Mouse (Mus musculus) cerebellum, adult 2 months (tissue): ENCODE data around the gene Lrrc10b. TPM values are rescaled to one million over a fixed set of nuclear protein-coding genes. Genes with fewer than 3 reads are reported as not detected.

ENCODE experiments used
- DNase-seq, 2 experiments: peaks; one replicate each; pipeline ENCODE4 v3.0.0; 2021
- H3K27ac ChIP-seq: fragments of 200-500 bp; 2 replicates; pipeline ENCODE4 v1.5.1; 2012; ENCODE audit warnings: low read length, control low read depth, inconsistent platforms; ENCODE audit not compliant: insufficient read depth
- H3K27me3 ChIP-seq: fragments of 200-500 bp; 2 replicates; pipeline ENCODE4 v1.6.1; 2012; ENCODE audit warnings: inconsistent platforms, mild to moderate bottlenecking, low read length, moderate library complexity; ENCODE audit not compliant: control insufficient read depth, insufficient read depth
- H3K4me1 ChIP-seq: fragments of 200-500 bp; 2 replicates; pipeline ENCODE4 v1.6.1; 2011; ENCODE audit warnings: low read length; ENCODE audit not compliant: control insufficient read depth, insufficient read depth
- H3K4me3 ChIP-seq: fragments of 200-500 bp; replicated peaks from 2 replicates; pipeline ENCODE3; 2011; ENCODE audit warnings: mild to moderate bottlenecking, low read depth, low read length, control low read depth; ENCODE audit not compliant: insufficient read depth
- CTCF ChIP-seq: fragments of 200-500 bp; IDR thresholded peaks from 2 replicates; pipeline ENCODE4 v1.5.1; 2011; ENCODE audit warnings: low read depth, mild to moderate bottlenecking, control low read depth, low read length, moderate library complexity, borderline replicate concordance; ENCODE audit not compliant: insufficient read depth
- POLR2A ChIP-seq: fragments of 200-500 bp; IDR thresholded peaks from 2 replicates; pipeline ENCODE4 v1.6.1; 2011; ENCODE audit warnings: low read length, control low read depth, borderline replicate concordance; ENCODE audit not compliant: insufficient read depth
- WGBS: fragments of 180-500 bp; shearing (Covaris S2); methylation state at CpG from one replicate; pipeline ENCODE4 v1.1.7; 2018; 5-methylcytosine and 5-hydroxymethylcytosine counted together
- polyA plus RNA-seq: library from polyadenylated mRNA; depleted of rRNA; stranded (reverse); fragments of >200 nt; gene quantifications from 2 replicates; pipeline ENCODE4 v1.2.3, GENCODE M21; 2012

Gene Lrrc10b
- polyA plus RNA-seq, 1 experiment, result 0.54 TPM

GRCm38 (mm10) chr19:10457484-10457800, 169 bp upstream of the Lrrc10b start:
- no peak overlapping the region for H3K27ac ChIP-seq
- no peaks in the 10 kb centered on the region for H3K4me1 ChIP-seq
- under 1% methylated on average over 34 of the region's 34 CpGs for WGBS
- H3K4me3 ChIP-seq, result no peak overlapping the region
- peaks cover 6% of the 10 kb centered on the region; the same call in 1 of the 2 replicates for H3K27me3 ChIP-seq
- no peak for DNase-seq
- TF ChIP-seq CTCF (no peak), POLR2A (no peak)

GRCm38 (mm10) chr19:10455437-10455806, 1.9 kb downstream of the Lrrc10b start:
- H3K27me3 ChIP-seq, result peaks cover 6% of the 10 kb centered on the region; the same call in 1 of the 2 replicates
- no peaks in the 10 kb centered on the region for H3K4me1 ChIP-seq
- H3K4me3 ChIP-seq, result no peak overlapping the region
- DNase-seq, result no peak
- TF ChIP-seq POLR2A (no peak), CTCF (no peak)
- no peak overlapping the region for H3K27ac ChIP-seq
- WGBS, result 62% methylated on average over 3 of the region's 3 CpGs

- Histone ChIP-seq H3K4me3 (no peak overlapping the region), H3K4me1 (no peaks in the 10 kb centered on the region), H3K27ac (no peak overlapping the region), H3K27me3 (peaks cover 6% of the 10 kb centered on the region; the same call in 1 of the 2 replicates)
- TF ChIP-seq CTCF (no peak), POLR2A (no peak)
- no peak for DNase-seq
- 61% methylated on average over 4 of the region's 4 CpGs for WGBS
Measured at GRCm38 (mm10) chr19:10454718-10455436, 2.4 kb downstream of the Lrrc10b start.

GRCm38 (mm10) chr19:10449708-10450107, 7.6 kb downstream of the Lrrc10b start:
- TF ChIP-seq CTCF (peak; percentile 78; the same call in 1 of the 2 replicates), POLR2A (no peak)
- Histone ChIP-seq H3K4me3 (no peak overlapping the region), H3K4me1 (no peaks in the 10 kb centered on the region), H3K27me3 (no peaks in the 10 kb centered on the region), H3K27ac (no peak overlapping the region)
- peak; percentile 54 to 68 for DNase-seq
- 10% methylated on average over 3 of the region's 3 CpGs for WGBS

GRCm38 (mm10) chr19:10449190-10449589, 8.1 kb downstream of the Lrrc10b start:
- Histone ChIP-seq H3K27me3 (no peaks in the 10 kb centered on the region), H3K27ac (no peak overlapping the region; the same call in 1 of the 2 replicates), H3K4me1 (no peaks in the 10 kb centered on the region), H3K4me3 (no peak overlapping the region)
- TF ChIP-seq CTCF (no peak), POLR2A (no peak)
- DNase-seq, result no peak
- 73% methylated on average over 6 of the region's 6 CpGs for WGBS

- no peaks in the 10 kb centered on the region for H3K4me1 ChIP-seq
- DNase-seq, result no peak
- 85% methylated on average over 7 of the region's 7 CpGs for WGBS
- H3K4me3 ChIP-seq, result no peak overlapping the region
- no peak for TF ChIP-seq CTCF
- TF ChIP-seq POLR2A, result no peak
- no peak overlapping the region for H3K27ac ChIP-seq
- H3K27me3 ChIP-seq, result no peaks in the 10 kb centered on the region
Measured at GRCm38 (mm10) chr19:10448275-10448674, 9.0 kb downstream of the Lrrc10b start.

GRCm38 (mm10) chr19:10444685-10445369, 12.4 kb downstream of the Lrrc10b start:
- no peaks in the 10 kb centered on the region for H3K27me3 ChIP-seq
- TF ChIP-seq CTCF, result no peak
- TF ChIP-seq POLR2A, result no peak
- H3K4me3 ChIP-seq, result no peak overlapping the region
- no peak for DNase-seq
- H3K27ac ChIP-seq, result no peak overlapping the region
- H3K4me1 ChIP-seq, result no peaks in the 10 kb centered on the region
- WGBS, result 93% methylated on average over 15 of the region's 15 CpGs

- TF ChIP-seq CTCF, result no peak
- TF ChIP-seq POLR2A, result no peak
- no peak overlapping the region for H3K27ac ChIP-seq
- peaks cover 26% of the 10 kb centered on the region for H3K4me1 ChIP-seq
- WGBS, result 85% methylated on average over 1 of the region's 1 CpGs
- no peak overlapping the region for H3K4me3 ChIP-seq
- DNase-seq, result no peak
- H3K27me3 ChIP-seq, result no peaks in the 10 kb centered on the region
Measured at GRCm38 (mm10) chr19:10437521-10437920, 19.8 kb downstream of the Lrrc10b start.
